Mouse (Mus musculus): ENCODE data around the gene Rrn3. TPM values are rescaled to one million over a fixed set of nuclear protein-coding genes. Genes with fewer than 3 reads are reported as not detected.
"Not testable (repeated sequence)": the region's sequence is repeated elsewhere in the genome, so short reads cannot be mapped to it uniquely, and the experiment has no call there.

Gene Rrn3
- polyA plus RNA-seq, 2 experiments, result 24.2 to 43.1 TPM

- Histone ChIP-seq H3K4me3 (replicated peaks; ENCODE audit: low read length) (no peak overlapping the region), H3K4me2 (replicated peaks; ENCODE audit: low read depth, low read length, severe bottlenecking) (no peak overlapping the region), H3K9ac (ENCODE audit: low read depth, low read length, severe bottlenecking) (no peak overlapping the region), H3K9me3 (ENCODE audit: control insufficient read depth, low read length) (no peaks in the 10 kb centered on the region), H3K4me1 (ENCODE audit: control insufficient read depth, insufficient read depth, low read length) (no peaks in the 10 kb centered on the region), H3K27me3 (ENCODE audit: control insufficient read depth, insufficient read depth, low read length) (no peaks in the 10 kb centered on the region), H3K36me3 (ENCODE audit: control insufficient read depth, insufficient read depth, low read length) (no peaks in the 10 kb centered on the region), H3K27ac (replicated peaks; ENCODE audit: low read depth, low read length) (no peak overlapping the region)
- ATAC-seq (ENCODE audit: low FRiP score, low read depth) (no peak), DNase-seq (ENCODE audit: low spot score) (no peak)
- WGBS, result 81% methylated on average over 3 of the region's 3 CpGs
- TF ChIP-seq POLR2A (IDR thresholded peaks at IDR 0.05; ENCODE audit: borderline replicate concordance, extremely low read depth, insufficient read depth, insufficient read length), result no peak
These were observed 16.0 kb upstream of the Rrn3 start for GRCm38 (mm10) chr16:13764519-13764918.

GRCm38 (mm10) chr16:13766367-13766766, 14.1 kb upstream of the Rrn3 start:
- no peak for DNase-seq (ENCODE audit: low spot score)
- TF ChIP-seq POLR2A (IDR thresholded peaks at IDR 0.05; ENCODE audit: borderline replicate concordance, extremely low read depth, insufficient read depth, insufficient read length), result no peak
- ATAC-seq (ENCODE audit: low FRiP score, low read depth), result no peak
- no peak overlapping the region for H3K9ac ChIP-seq (ENCODE audit: low read depth, low read length, severe bottlenecking)
- no peaks in the 10 kb centered on the region for H3K27me3 ChIP-seq (ENCODE audit: control insufficient read depth, insufficient read depth, low read length)
- H3K36me3 ChIP-seq (ENCODE audit: control insufficient read depth, insufficient read depth, low read length), result no peaks in the 10 kb centered on the region
- no peaks in the 10 kb centered on the region for H3K9me3 ChIP-seq (ENCODE audit: control insufficient read depth, low read length)
- H3K4me3 ChIP-seq (replicated peaks; ENCODE audit: low read length), result no peak overlapping the region
- no peak overlapping the region for H3K27ac ChIP-seq (replicated peaks; ENCODE audit: low read depth, low read length)
- H3K4me1 ChIP-seq (ENCODE audit: control insufficient read depth, insufficient read depth, low read length), result no peaks in the 10 kb centered on the region
- no peak overlapping the region for H3K4me2 ChIP-seq (replicated peaks; ENCODE audit: low read depth, low read length, severe bottlenecking)

GRCm38 (mm10) chr16:13771603-13772002, 8.9 kb upstream of the Rrn3 start:
- H3K36me3 ChIP-seq (ENCODE audit: control insufficient read depth, insufficient read depth, low read length); H3K27ac ChIP-seq (replicated peaks; ENCODE audit: low read depth, low read length); H3K9ac ChIP-seq (ENCODE audit: low read depth, low read length, severe bottlenecking); H3K9me3 ChIP-seq (ENCODE audit: control insufficient read depth, low read length); DNase-seq (ENCODE audit: low spot score); ATAC-seq (ENCODE audit: low FRiP score, low read depth); H3K27me3 ChIP-seq (ENCODE audit: control insufficient read depth, insufficient read depth, low read length); H3K4me2 ChIP-seq (replicated peaks; ENCODE audit: low read depth, low read length, severe bottlenecking); H3K4me1 ChIP-seq (ENCODE audit: control insufficient read depth, insufficient read depth, low read length); H3K4me3 ChIP-seq (replicated peaks; ENCODE audit: low read length): not testable (repeated sequence)
- WGBS, result 64% methylated on average over 4 of the region's 4 CpGs

GRCm38 (mm10) chr16:13772051-13772450, 8.5 kb upstream of the Rrn3 start:
- not testable (repeated sequence) for H3K4me2 ChIP-seq (replicated peaks; ENCODE audit: low read depth, low read length, severe bottlenecking); H3K27ac ChIP-seq (replicated peaks; ENCODE audit: low read depth, low read length); H3K27me3 ChIP-seq (ENCODE audit: control insufficient read depth, insufficient read depth, low read length); H3K9ac ChIP-seq (ENCODE audit: low read depth, low read length, severe bottlenecking); ATAC-seq (ENCODE audit: low FRiP score, low read depth); H3K4me1 ChIP-seq (ENCODE audit: control insufficient read depth, insufficient read depth, low read length); H3K9me3 ChIP-seq (ENCODE audit: control insufficient read depth, low read length); H3K4me3 ChIP-seq (replicated peaks; ENCODE audit: low read length); DNase-seq (ENCODE audit: low spot score); H3K36me3 ChIP-seq (ENCODE audit: control insufficient read depth, insufficient read depth, low read length)
- 72% methylated on average over 5 of the region's 5 CpGs for WGBS

- WGBS, result 82% methylated on average over 2 of the region's 2 CpGs
- not testable (repeated sequence) for H3K36me3 ChIP-seq (ENCODE audit: control insufficient read depth, insufficient read depth, low read length); H3K27me3 ChIP-seq (ENCODE audit: control insufficient read depth, insufficient read depth, low read length); H3K9me3 ChIP-seq (ENCODE audit: control insufficient read depth, low read length); ATAC-seq (ENCODE audit: low FRiP score, low read depth); H3K4me1 ChIP-seq (ENCODE audit: control insufficient read depth, insufficient read depth, low read length); H3K4me3 ChIP-seq (replicated peaks; ENCODE audit: low read length); H3K9ac ChIP-seq (ENCODE audit: low read depth, low read length, severe bottlenecking); DNase-seq (ENCODE audit: low spot score); H3K27ac ChIP-seq (replicated peaks; ENCODE audit: low read depth, low read length); H3K4me2 ChIP-seq (replicated peaks; ENCODE audit: low read depth, low read length, severe bottlenecking)
These were observed 6.5 kb upstream of the Rrn3 start for GRCm38 (mm10) chr16:13774011-13774410.

- not testable (repeated sequence) for H3K9ac ChIP-seq (ENCODE audit: low read depth, low read length, severe bottlenecking); H3K9me3 ChIP-seq (ENCODE audit: control insufficient read depth, low read length); DNase-seq (ENCODE audit: low spot score); H3K36me3 ChIP-seq (ENCODE audit: control insufficient read depth, insufficient read depth, low read length); H3K4me1 ChIP-seq (ENCODE audit: control insufficient read depth, insufficient read depth, low read length); H3K27me3 ChIP-seq (ENCODE audit: control insufficient read depth, insufficient read depth, low read length); H3K27ac ChIP-seq (replicated peaks; ENCODE audit: low read depth, low read length); H3K4me2 ChIP-seq (replicated peaks; ENCODE audit: low read depth, low read length, severe bottlenecking); ATAC-seq (ENCODE audit: low FRiP score, low read depth); H3K4me3 ChIP-seq (replicated peaks; ENCODE audit: low read length)
- WGBS, result 81% methylated on average over 3 of the region's 3 CpGs
These were observed 5.9 kb upstream of the Rrn3 start for GRCm38 (mm10) chr16:13774651-13775050.

All from limb, embryonic 14.5 days (tissue).